Mouse (Mus musculus) stomach, postnatal 0 days (tissue): ENCODE results near the gene Sapcd2.

ENCODE experiments used
- CTCF ChIP-seq: IDR thresholded peaks from 2 replicates; pipeline ENCODE4 v1.5.1; 2016; ENCODE audit warnings: antibody characterized with exemption, low read depth, mild to moderate bottlenecking, moderate library complexity
- EP300 ChIP-seq: optimal IDR thresholded peaks from 2 replicates; pipeline ENCODE3; 2016; ENCODE audit warnings: antibody characterized with exemption

DNA sequence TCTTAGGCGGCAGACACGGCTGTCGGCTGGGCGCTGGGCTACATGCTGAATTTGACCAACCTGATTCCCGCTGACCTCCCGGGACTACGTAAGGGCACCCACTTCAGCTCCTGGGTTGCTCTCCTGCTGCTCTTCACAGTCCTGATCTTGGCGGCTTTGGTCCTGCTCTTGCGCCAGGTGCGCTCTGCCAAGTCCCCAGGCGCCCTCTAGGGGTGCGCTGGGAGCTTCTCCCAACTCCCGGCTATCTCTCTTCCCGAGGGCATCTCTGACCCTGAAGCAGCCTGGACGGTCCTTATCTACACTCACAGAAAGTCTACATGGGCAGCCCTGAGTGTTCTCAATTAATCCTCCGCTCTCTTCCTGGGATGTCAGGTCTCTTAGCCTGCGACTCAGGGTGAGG lies 28.6 kb downstream of the Sapcd2 start:
- TF ChIP-seq CTCF (peak; percentile 79), EP300 (no peak)
